Comparison of ENCODE assay signal across 10 mouse cellular contexts in the genomic region with DNA sequence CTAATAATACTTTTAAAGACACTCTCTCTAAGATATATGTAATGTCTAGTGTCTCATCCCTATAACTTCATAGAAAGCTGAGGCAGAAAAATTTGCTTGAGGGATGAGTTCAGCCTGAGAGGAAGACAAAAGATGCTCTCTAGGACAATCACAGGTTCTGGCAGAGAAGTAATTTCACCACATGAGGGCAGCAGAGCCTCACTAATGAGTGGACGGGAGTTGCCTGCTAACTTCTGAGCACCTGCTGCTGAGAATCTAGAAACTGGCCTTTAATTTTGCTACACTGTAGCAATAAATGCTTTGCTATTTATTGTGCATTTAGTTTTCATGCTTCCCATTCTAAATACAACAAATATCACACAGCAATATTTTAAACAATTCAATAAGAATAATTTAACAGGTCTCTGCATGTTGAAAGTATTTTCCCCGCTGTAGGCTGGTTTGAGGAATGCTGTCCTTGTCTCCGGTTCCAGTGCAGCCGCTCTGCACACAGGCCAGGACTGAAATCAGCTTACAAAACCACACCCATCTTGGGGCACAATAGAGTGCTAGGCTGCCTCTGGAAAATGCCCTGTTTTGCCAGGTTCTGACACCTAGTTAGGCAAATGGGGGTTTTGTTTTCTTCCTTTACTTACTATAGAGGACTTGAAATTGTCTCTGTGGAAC. TPM values are rescaled to one million over a fixed set of nuclear protein-coding genes. Genes with fewer than 3 reads are reported as not detected.
DNase-seq lines count a peak whose midpoint lies in the region; ATAC-seq and TF ChIP-seq lines count a peak whose summit lies in the region.
"Had no signal": no experiment of that assay in that cellular context is flagged by ENCODE, and none has a peak within 500 bp of the region (broad histone marks: within the 10 kb centered on the region; RNA-seq: fewer than 3 reads in every experiment).

No protein-coding gene starts in this region.

- H3K27ac ChIP-seq in midbrain, embryonic 11.5 days (ENCODE audit: low read depth, low read length) = no peak overlapping the region
- no peak overlapping the region for H3K27ac ChIP-seq in midbrain, embryonic 16.5 days (ENCODE audit: low read length)
- H3K27ac ChIP-seq in liver, adult 2 months (replicated peaks; ENCODE audit: insufficient read depth, low read depth, low read length) = no peak overlapping the region
- H3K27ac ChIP-seq: heart, embryonic 15.5 days had no signal

- no peak for ATAC-seq in midbrain, embryonic 11.5 days (ENCODE audit: low FRiP score)
- ATAC-seq in midbrain, embryonic 16.5 days = no peak

- TF ChIP-seq CTCF in liver, adult 2 months (IDR thresholded peaks at IDR 0.05; ENCODE audit: low read depth, low read length) = peak; percentile 61

- no peak for TF ChIP-seq POLR2A in liver, adult 2 months (IDR thresholded peaks at IDR 0.05; ENCODE audit: extremely low read depth, insufficient read depth, low read length)

- DNase-seq in midbrain, embryonic 11.5 days (ENCODE audit: low spot score, missing footprints) = peak; percentile 98
- DNase-seq in adrenal gland, adult 18-20 months (ENCODE audit: low spot score in 2 of 2) = peak; percentile 73 to 75
- peak; percentile 93 for DNase-seq in embryo, embryonic 10.5 days (ENCODE audit: low spot score)
- DNase-seq in kidney, adult 8-10 months = peak; percentile 38 to 75
- peak; percentile 44 for DNase-seq in liver, adult 2 months (ENCODE audit: extremely low read depth, low read depth, low spot score)
- peak; percentile 77 for DNase-seq in right cerebral cortex, adult 18-20 months
- DNase-seq in yolk sac, embryonic 10.5 days (ENCODE audit: low spot score) = peak; percentile 55

- no peaks in the 10 kb centered on the region for H3K36me3 ChIP-seq in midbrain, embryonic 11.5 days (ENCODE audit: control insufficient read depth, insufficient read depth, low read length)
- H3K36me3 ChIP-seq in midbrain, embryonic 16.5 days (ENCODE audit: control insufficient read depth, insufficient read depth, low read length) = no peaks in the 10 kb centered on the region
- H3K36me3 ChIP-seq in liver, adult 2 months (ENCODE audit: control insufficient read depth, insufficient read depth, low read length) = no peaks in the 10 kb centered on the region
- H3K36me3 ChIP-seq: heart, embryonic 15.5 days had no signal

- no peak overlapping the region for H3K4me2 ChIP-seq in midbrain, embryonic 11.5 days
- H3K4me2 ChIP-seq in midbrain, embryonic 16.5 days (ENCODE audit: low read length) = no peak overlapping the region
- H3K4me2 ChIP-seq: heart, embryonic 15.5 days had no signal

- no peaks in the 10 kb centered on the region for H3K79me2 ChIP-seq in liver, adult 2 months (ENCODE audit: control insufficient read depth, insufficient read depth, low read length)

- H3K4me1 ChIP-seq in midbrain, embryonic 11.5 days (ENCODE audit: control insufficient read depth, insufficient read depth, low read length) = no peaks in the 10 kb centered on the region; the same call in 1 of the 2 replicates
- H3K4me1 ChIP-seq in midbrain, embryonic 16.5 days (ENCODE audit: control insufficient read depth, insufficient read depth, low read length) = no peaks in the 10 kb centered on the region
- H3K4me1 ChIP-seq in liver, adult 2 months (ENCODE audit: control insufficient read depth, insufficient read depth, low read length) = no peaks in the 10 kb centered on the region
- H3K4me1 ChIP-seq: heart, embryonic 15.5 days had no signal

- WGBS in midbrain, embryonic 11.5 days = 34% methylated on average over 4 of the region's 4 CpGs
- WGBS in midbrain, embryonic 16.5 days = 28% methylated on average over 4 of the region's 4 CpGs
- 51% methylated on average over 4 of the region's 4 CpGs for WGBS in liver, adult 2 months

- H3K9ac ChIP-seq in midbrain, embryonic 11.5 days (ENCODE audit: low read length) = no peak overlapping the region
- no peak overlapping the region for H3K9ac ChIP-seq in midbrain, embryonic 16.5 days (ENCODE audit: low read depth, low read length)
- H3K9ac ChIP-seq in liver, adult 2 months (ENCODE audit: low read depth, low read length) = no peak overlapping the region
- H3K9ac ChIP-seq: heart, embryonic 15.5 days had no signal

- H3K4me3 ChIP-seq in midbrain, embryonic 11.5 days (ENCODE audit: low read depth, low read length) = no peak overlapping the region
- no peak overlapping the region for H3K4me3 ChIP-seq in midbrain, embryonic 16.5 days (ENCODE audit: low read depth, low read length)
- no peak overlapping the region for H3K4me3 ChIP-seq in liver, adult 2 months (ENCODE audit: insufficient read depth, low read depth, low read length)
- H3K4me3 ChIP-seq: heart, embryonic 15.5 days had no signal

- no peaks in the 10 kb centered on the region for H3K27me3 ChIP-seq in midbrain, embryonic 11.5 days (ENCODE audit: control insufficient read depth, insufficient read depth, low read length)
- H3K27me3 ChIP-seq in midbrain, embryonic 16.5 days (ENCODE audit: control insufficient read depth, insufficient read depth, low read depth, low read length) = no peaks in the 10 kb centered on the region
- no peaks in the 10 kb centered on the region for H3K27me3 ChIP-seq in liver, adult 2 months (ENCODE audit: control insufficient read depth, insufficient read depth, low read length)
- H3K27me3 ChIP-seq: heart, embryonic 15.5 days had no signal

- H3K9me3 ChIP-seq in midbrain, embryonic 11.5 days (ENCODE audit: control insufficient read depth, low read length) = no peaks in the 10 kb centered on the region
- H3K9me3 ChIP-seq in midbrain, embryonic 16.5 days (replicated peaks; ENCODE audit: control insufficient read depth, low read length, poor library complexity, severe bottlenecking) = no peaks in the 10 kb centered on the region
- H3K9me3 ChIP-seq: heart, embryonic 15.5 days had no signal

RNA-seq across cellular contexts. Expression of a gene that starts 5.1 kb away (rescaled TPM):
- not detected in 2 replicates for polyA plus RNA-seq in midbrain, embryonic 11.5 days (2014; fragmentation: Nextera tagmentation; extraction: Ambion mirVana)
- polyA plus RNA-seq in midbrain, embryonic 16.5 days (2015; fragmentation: Nextera tagmentation; extraction: Ambion mirVana) = not detected in 2 replicates
- not detected for total RNA-seq in adrenal gland, adult 18-20 months (2021)
- total RNA-seq in liver, adult 2 months (2014; rRNA removed) = not detected in 2 replicates
- not detected in 2 replicates for polyA plus RNA-seq in liver, adult 2 months (2012; rRNA removed)
- polyA plus RNA-seq: heart, embryonic 15.5 days; stomach, embryonic 14.5 days had no signal

RNA-seq across cellular contexts. Expression of a gene that starts 54.0 kb away (rescaled TPM):
- polyA plus RNA-seq in midbrain, embryonic 11.5 days (2014; fragmentation: Nextera tagmentation; extraction: Ambion mirVana) = 194 and 220 TPM in 2 replicates
- polyA plus RNA-seq in midbrain, embryonic 16.5 days (2015; fragmentation: Nextera tagmentation; extraction: Ambion mirVana) = 107 and 117 TPM in 2 replicates
- 100 to 1,000 TPM; 275 to 337 TPM for total RNA-seq in adrenal gland, adult 18-20 months (2021)
- 78.8 and 96.2 TPM in 2 replicates for total RNA-seq in liver, adult 2 months (2014; rRNA removed)
- 27.3 and 32.2 TPM in 2 replicates for polyA plus RNA-seq in liver, adult 2 months (2012; rRNA removed)

Comparison
In these comparisons a context has a peak if more than half of its experiments do, and no peak if none do; other contexts are left out.
1. DNase-seq: peak in every context shown above with its lines; median percentile 98 in midbrain, embryonic 11.5 days; 93 in embryo, embryonic 10.5 days; 77 in right cerebral cortex, adult 18-20 months; 74 in adrenal gland, adult 18-20 months; 56 in kidney, adult 8-10 months; 55 in yolk sac, embryonic 10.5 days; 44 in liver, adult 2 months.